Mouse (Mus musculus): ENCODE data around the gene D6Wsu163e. TPM values are rescaled to one million over a fixed set of nuclear protein-coding genes. Genes with fewer than 3 reads are reported as not detected.

Gene D6Wsu163e
- polyA plus RNA-seq, 1 experiment = 8.7 TPM

DNA sequence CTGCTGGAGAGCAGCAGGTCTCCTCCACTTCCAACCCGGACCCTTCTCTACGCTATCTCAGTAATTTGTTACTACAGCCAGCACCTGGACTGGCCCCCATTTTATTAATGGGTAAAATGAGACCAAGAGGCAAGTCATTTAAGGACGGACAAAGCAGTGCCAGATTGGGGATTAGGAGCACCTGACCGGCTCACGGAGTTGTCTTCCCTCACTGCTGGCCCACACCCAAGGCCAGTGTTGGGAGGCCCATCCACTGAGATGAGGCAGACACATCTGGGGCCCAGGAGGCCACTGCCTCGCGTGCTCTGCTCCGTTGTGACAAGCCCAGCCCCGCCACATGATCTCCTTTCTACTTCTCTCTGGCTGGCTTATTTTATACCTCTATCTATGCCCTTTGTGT is 23.7 kb downstream of the D6Wsu163e start:
- Histone ChIP-seq H3K27ac (ENCODE audit: insufficient read depth, low read depth, low read length) (no peak overlapping the region), H3K4me3 (ENCODE audit: insufficient read depth, low read depth, low read length) (no peak overlapping the region), H3K4me1 (ENCODE audit: control insufficient read depth, insufficient read depth, low read length) (no peaks in the 10 kb centered on the region), H3K27me3 (replicated peaks; ENCODE audit: control insufficient read depth, insufficient read depth, low read length) (no peaks in the 10 kb centered on the region), H3K36me3 (ENCODE audit: control insufficient read depth, insufficient read depth, low read length) (peaks cover 6% of the 10 kb centered on the region; the same call in 1 of the 2 replicates)
- DNase-seq = no peak
- TF ChIP-seq CTCF (conservative IDR thresholded peaks at IDR 0.05; ENCODE audit: insufficient read depth, insufficient read length, low read depth, low read length) (no peak), POLR2A (IDR thresholded peaks at IDR 0.05; ENCODE audit: low read depth, low read length) (no peak)
- WGBS = 88% methylated on average over 9 of the region's 9 CpGs

DNA sequence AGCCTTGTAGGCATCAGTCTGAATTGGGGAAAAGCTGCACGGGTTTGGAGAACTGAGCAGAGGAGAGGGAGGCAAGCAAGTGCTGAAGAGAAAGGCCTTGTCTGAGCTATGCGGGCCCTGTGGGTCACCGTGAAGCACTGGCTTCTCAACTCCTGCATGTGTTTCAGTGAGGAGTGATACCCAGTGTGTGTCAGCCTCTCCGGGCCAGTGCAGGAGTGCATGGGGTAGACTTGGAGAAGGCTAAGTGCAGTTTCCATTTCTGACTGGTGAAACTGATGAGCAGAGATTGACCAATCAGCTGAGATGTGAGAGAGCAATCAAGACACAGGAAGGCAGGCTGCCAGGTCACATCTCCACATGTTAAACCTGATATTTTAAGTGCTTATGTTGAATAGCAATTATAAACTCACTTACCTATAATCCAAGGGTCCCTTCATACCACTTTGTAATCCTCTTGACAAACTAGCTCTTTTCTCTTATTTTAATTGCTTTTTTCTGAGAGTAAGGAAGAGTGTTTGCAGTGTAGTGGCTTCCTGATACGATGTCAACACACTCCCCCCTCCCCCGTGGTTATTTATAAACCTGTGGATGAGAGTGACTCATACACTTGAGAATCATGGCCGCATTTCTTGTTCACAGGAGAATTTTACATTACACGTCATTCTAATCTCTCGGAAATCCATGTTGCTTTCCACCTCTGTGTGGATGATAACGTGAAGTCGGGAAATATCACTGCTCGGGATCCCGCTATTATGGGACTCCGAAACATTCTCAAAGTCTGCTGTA is 26.7 kb downstream of the D6Wsu163e start:
- TF ChIP-seq CTCF (conservative IDR thresholded peaks at IDR 0.05; ENCODE audit: insufficient read depth, insufficient read length, low read depth, low read length) = no peak
- TF ChIP-seq POLR2A (IDR thresholded peaks at IDR 0.05; ENCODE audit: low read depth, low read length) = no peak
- Histone ChIP-seq H3K27me3 (replicated peaks; ENCODE audit: control insufficient read depth, insufficient read depth, low read length) (no peaks in the 10 kb centered on the region), H3K4me1 (ENCODE audit: control insufficient read depth, insufficient read depth, low read length) (no peaks in the 10 kb centered on the region), H3K27ac (ENCODE audit: insufficient read depth, low read depth, low read length) (no peak overlapping the region), H3K4me3 (ENCODE audit: insufficient read depth, low read depth, low read length) (no peak overlapping the region), H3K36me3 (ENCODE audit: control insufficient read depth, insufficient read depth, low read length) (peaks cover 6% of the 10 kb centered on the region; the same call in 1 of the 2 replicates)
- no peak for DNase-seq
- WGBS = 81% methylated on average over 14 of the region's 14 CpGs

DNA sequence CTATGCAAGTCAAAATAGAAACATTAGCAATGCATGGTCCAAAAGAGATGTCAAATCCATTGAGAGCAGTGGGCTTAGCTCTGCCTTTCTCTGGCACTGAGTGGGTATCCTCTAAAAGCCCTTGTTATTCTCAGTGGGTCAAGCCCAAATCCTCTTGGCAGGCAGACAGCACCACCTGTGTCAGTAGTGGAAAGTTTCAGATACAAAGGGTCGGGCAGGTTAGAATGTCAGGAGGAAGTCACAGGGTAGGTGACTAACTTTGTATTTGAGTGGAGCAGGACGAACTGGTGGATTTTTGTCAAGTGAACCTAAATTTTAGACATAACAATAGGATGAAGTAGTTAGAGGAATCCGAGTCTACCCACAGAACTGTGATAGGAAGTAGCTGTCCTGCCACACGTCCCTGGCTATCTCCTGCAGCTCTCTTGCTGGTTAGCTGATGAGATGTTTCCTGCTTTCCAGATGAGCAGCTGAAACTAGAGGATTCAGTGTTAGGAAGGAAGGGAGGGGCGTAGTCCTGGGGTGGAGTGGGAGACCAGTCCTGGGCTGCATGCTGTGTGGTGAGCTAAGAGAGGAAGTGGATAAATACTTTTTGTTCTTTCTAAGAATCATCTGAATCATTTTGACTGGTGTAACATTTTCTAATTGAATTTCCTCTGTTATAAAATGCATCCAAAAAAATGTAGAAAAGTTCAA is 41.9 kb downstream of the D6Wsu163e start:
- Histone ChIP-seq H3K4me3 (ENCODE audit: insufficient read depth, low read depth, low read length) (no peak overlapping the region), H3K27ac (ENCODE audit: insufficient read depth, low read depth, low read length) (no peak overlapping the region), H3K4me1 (ENCODE audit: control insufficient read depth, insufficient read depth, low read length) (no peaks in the 10 kb centered on the region), H3K27me3 (replicated peaks; ENCODE audit: control insufficient read depth, insufficient read depth, low read length) (no peaks in the 10 kb centered on the region), H3K36me3 (ENCODE audit: control insufficient read depth, insufficient read depth, low read length) (no peaks in the 10 kb centered on the region)
- DNase-seq = peak; percentile 12
- 45% methylated on average over 5 of the region's 5 CpGs for WGBS
- no peak for TF ChIP-seq CTCF (conservative IDR thresholded peaks at IDR 0.05; ENCODE audit: insufficient read depth, insufficient read length, low read depth, low read length)
- no peak for TF ChIP-seq POLR2A (IDR thresholded peaks at IDR 0.05; ENCODE audit: low read depth, low read length)

DNA sequence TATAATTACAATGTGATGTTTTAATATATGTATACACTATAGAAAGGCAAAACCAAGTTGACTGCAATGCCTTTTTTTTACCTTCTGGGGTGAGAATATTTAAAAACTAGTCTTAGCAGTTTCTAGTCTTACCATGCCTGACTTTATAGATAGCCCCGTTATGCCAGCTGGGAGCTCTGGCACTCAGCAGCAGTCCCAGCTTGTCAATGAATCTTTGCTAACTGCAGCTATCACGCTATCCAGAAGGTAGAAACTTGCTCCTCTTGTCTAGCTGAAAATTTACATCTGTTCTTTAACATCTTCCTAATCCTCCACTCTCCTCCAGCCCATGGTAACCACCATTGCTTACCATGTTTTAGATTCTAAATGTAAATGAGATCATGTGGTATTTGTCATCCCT is 53.9 kb downstream of the D6Wsu163e start:
- no peak overlapping the region for H3K4me3 ChIP-seq (ENCODE audit: insufficient read depth, low read depth, low read length)
- no peaks in the 10 kb centered on the region for H3K27me3 ChIP-seq (replicated peaks; ENCODE audit: control insufficient read depth, insufficient read depth, low read length)
- no peak overlapping the region for H3K27ac ChIP-seq (ENCODE audit: insufficient read depth, low read depth, low read length)
- no peak for DNase-seq
- no peaks in the 10 kb centered on the region for H3K36me3 ChIP-seq (ENCODE audit: control insufficient read depth, insufficient read depth, low read length)
- no peak for TF ChIP-seq POLR2A (IDR thresholded peaks at IDR 0.05; ENCODE audit: low read depth, low read length)
- no peak for TF ChIP-seq CTCF (conservative IDR thresholded peaks at IDR 0.05; ENCODE audit: insufficient read depth, insufficient read length, low read depth, low read length)
- WGBS = 50% methylated on average over 2 of the region's 2 CpGs
- no peaks in the 10 kb centered on the region for H3K4me1 ChIP-seq (ENCODE audit: control insufficient read depth, insufficient read depth, low read length)

DNA sequence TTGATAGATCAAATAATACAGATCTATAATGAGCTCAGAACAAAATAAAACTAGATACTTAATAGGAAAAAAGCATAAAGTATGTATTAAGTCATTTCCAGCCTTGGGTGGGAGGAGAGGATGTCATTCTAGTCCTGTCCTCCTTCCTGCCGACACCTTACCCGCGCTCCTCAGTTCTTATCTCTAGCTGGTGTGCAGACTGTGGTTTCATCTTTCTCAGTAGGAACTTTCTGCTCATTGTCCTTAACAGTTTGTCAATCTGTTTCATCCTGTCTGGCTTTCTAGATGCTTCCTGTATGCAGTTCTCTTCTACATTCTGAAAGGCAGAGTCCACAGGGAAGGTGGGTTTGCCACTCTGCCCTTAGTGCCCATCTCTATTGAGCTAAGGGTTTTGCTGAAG is 55.7 kb downstream of the D6Wsu163e start:
- Histone ChIP-seq H3K27me3 (replicated peaks; ENCODE audit: control insufficient read depth, insufficient read depth, low read length) (no peaks in the 10 kb centered on the region), H3K4me1 (ENCODE audit: control insufficient read depth, insufficient read depth, low read length) (no peaks in the 10 kb centered on the region), H3K27ac (ENCODE audit: insufficient read depth, low read depth, low read length) (no peak overlapping the region), H3K4me3 (ENCODE audit: insufficient read depth, low read depth, low read length) (no peak overlapping the region), H3K36me3 (ENCODE audit: control insufficient read depth, insufficient read depth, low read length) (no peaks in the 10 kb centered on the region)
- WGBS = 84% methylated on average over 3 of the region's 3 CpGs
- TF ChIP-seq CTCF (conservative IDR thresholded peaks at IDR 0.05; ENCODE audit: insufficient read depth, insufficient read length, low read depth, low read length) (no peak), POLR2A (IDR thresholded peaks at IDR 0.05; ENCODE audit: low read depth, low read length) (no peak)
- DNase-seq = no peak

DNA sequence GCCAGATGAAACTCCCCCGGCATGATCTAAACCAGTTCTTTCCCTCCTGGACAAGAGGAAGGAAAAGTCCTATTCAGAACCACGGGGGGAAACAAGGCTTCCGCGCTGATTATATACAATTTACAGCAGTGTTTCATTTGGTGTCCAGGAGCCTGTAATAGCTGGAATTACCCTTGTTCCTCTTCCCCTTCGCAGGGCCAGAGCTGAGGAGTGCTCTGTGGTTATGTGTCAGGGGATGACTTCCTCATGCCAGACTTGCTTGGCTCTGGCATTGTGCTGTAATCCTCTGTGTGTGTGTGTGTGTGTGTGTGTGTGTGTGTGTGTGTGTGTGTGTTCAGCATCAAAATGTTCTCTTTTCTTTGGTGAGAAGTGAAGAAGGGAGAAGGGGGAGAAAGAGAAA is 56.6 kb downstream of the D6Wsu163e start:
- H3K27ac ChIP-seq (ENCODE audit: insufficient read depth, low read depth, low read length) = no peak overlapping the region
- 60% methylated on average over 5 of the region's 5 CpGs for WGBS
- H3K27me3 ChIP-seq (replicated peaks; ENCODE audit: control insufficient read depth, insufficient read depth, low read length) = peaks cover under 1% of the 10 kb centered on the region; the same call in 1 of the 2 replicates
- no peaks in the 10 kb centered on the region for H3K4me1 ChIP-seq (ENCODE audit: control insufficient read depth, insufficient read depth, low read length)
- no peak for TF ChIP-seq POLR2A (IDR thresholded peaks at IDR 0.05; ENCODE audit: low read depth, low read length)
- TF ChIP-seq CTCF (conservative IDR thresholded peaks at IDR 0.05; ENCODE audit: insufficient read depth, insufficient read length, low read depth, low read length) = no peak
- DNase-seq = peak; percentile 2
- no peak overlapping the region for H3K4me3 ChIP-seq (ENCODE audit: insufficient read depth, low read depth, low read length)
- H3K36me3 ChIP-seq (ENCODE audit: control insufficient read depth, insufficient read depth, low read length) = no peaks in the 10 kb centered on the region

DNA sequence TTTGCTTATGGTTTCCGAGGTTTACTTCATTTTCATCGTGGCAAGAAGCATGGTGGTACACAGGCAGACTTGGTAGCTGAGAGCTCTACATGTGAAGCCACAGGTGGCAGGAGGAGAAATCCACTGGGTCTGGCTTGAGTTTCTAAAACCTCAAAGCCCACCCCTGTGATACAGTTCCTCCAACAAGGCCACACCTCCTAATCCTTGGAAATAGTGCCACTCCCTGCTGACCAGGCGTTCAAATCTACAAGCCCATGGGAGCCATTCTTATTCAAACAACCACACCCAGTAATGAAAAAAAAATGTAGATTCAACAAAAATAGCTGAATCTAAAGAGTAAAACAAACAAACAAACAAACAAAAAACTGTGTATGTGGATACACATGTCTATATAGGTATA is 65.9 kb downstream of the D6Wsu163e start:
- Histone ChIP-seq H3K27me3 (replicated peaks; ENCODE audit: control insufficient read depth, insufficient read depth, low read length) (peaks cover 2% of the 10 kb centered on the region; the same call in 1 of the 2 replicates), H3K4me3 (ENCODE audit: insufficient read depth, low read depth, low read length) (no peak overlapping the region), H3K4me1 (ENCODE audit: control insufficient read depth, insufficient read depth, low read length) (no peaks in the 10 kb centered on the region), H3K27ac (ENCODE audit: insufficient read depth, low read depth, low read length) (no peak overlapping the region), H3K36me3 (ENCODE audit: control insufficient read depth, insufficient read depth, low read length) (no peaks in the 10 kb centered on the region)
- TF ChIP-seq CTCF (conservative IDR thresholded peaks at IDR 0.05; ENCODE audit: insufficient read depth, insufficient read length, low read depth, low read length) = no peak
- no peak for TF ChIP-seq POLR2A (IDR thresholded peaks at IDR 0.05; ENCODE audit: low read depth, low read length)
- 95% methylated on average over 3 of the region's 3 CpGs for WGBS
- no peak for DNase-seq

Measured in kidney, adult 2 months (tissue).